Mouse (Mus musculus) yolk sac, embryonic 10.5 days (tissue): ENCODE data around the gene Mrpl55.

Source experiments
- DNase-seq: peaks from one replicate; pipeline ENCODE4 v3.0.0-alpha.2; 2017; ENCODE audit warnings: low spot score

Gene Mrpl55

DNA sequence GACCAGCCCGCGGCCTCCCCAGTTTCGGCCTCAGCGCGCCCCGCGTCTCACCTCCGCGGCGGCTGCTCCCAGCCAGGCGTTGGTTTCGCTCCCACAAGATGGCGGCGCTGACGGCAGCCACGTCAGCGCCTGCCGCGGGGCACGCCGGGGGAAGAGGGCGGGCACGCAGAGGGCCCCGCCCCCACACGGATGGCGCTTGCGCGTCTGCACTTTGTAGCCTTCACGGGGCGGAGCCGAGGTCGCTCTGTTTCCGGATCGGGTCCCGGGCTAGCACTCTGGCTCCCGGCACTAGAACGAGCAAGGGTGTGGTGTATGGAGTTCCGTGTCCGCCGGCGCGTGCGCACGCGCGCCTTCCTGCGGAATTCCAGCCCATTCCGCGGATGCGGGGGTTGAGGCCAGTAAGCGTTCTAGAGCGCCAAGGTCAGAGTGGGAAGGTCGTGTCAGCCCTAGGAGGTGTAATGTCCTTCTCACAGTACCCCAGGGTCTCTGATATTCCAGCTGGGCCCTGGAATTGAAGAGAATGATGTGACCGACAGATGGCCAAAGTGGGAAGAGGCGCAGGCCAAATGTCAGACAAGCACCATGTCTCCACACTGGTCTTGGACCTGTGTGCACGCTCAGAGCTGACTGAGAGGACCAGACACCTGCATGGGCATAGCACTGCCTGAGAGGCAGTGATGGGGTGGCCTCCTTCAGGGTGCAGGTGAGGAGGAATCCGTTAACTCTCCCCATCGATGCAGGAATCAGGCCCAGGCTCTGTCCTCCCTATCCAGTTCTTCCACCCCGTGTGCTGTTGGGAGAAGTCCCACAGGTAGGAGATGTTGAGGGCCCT lies 26.1 kb downstream of the Mrpl55 start, which contains the start of gene Arf1:
TSS of gene Arf1 (minus strand) at position 149 of the 832 bp plus-strand sequence.
- peak; percentile 97 for DNase-seq

GRCm38 (mm10) chr11:59230144-59230760 lies 28.0 kb downstream of the Mrpl55 start:
- peak; percentile 70 for DNase-seq

DNA sequence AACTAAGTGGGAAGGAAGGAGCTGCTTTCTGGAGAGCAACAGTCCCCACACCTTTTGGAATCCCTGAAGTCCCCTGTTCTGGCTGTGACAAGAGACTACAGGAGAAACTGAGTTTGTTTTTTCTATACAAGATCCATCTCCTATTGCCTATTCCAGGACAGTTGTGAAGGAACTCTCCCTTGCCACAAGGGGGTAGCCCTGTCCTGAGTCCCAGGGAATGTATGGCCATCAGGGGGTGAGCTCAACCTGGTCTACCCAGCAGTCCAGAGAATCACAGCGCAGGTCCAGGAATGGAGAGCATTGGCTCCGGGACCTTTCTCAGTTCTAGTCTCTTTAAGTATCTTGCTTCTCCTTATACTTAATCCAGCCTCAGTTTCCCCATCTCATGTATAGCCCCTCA lies 30.5 kb downstream of the Mrpl55 start:
- DNase-seq = no peak

DNA sequence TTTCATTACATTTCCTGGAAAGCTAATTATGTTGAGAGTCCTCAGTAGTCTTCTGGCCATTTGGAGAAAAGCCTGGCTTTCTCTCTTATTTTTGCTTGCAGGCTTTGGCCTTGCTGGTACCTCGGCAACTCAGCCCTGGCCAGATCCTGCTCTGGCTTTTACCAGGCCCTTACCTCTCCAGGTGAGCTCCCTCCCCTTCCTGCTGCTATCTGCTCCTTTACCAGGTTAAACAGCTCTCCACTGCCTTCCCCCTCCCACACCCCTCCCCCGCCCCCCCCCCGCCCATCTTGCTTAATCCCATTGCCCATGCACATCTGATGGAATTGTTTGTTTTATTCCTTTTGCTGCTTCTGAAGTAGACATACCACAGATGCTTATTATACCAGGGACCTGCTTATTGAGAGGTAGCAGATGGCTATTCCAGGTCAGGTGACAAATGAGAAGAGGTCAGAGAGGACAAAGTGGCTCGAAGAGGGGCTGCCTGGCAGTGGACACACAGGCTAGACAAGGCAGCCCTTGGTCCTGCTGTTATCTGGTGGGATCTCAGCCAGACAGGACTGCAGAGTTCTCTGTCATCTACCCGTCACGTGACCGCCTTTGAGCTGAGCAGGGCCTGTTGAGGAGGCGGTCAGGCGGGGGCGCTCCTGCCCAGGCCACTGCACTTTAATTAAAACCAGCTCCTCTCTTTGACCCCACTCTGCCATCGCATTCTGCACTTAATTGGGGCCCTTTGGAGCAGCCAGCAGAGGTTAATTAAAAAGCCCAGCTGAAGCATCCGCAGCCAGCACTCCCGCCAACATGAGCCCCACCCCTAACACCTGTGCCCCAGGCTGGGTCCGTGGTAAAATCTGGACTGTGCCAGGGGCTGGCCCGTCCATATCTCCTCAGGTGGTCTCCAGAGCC lies 36.5 kb downstream of the Mrpl55 start:
- peak; percentile 56 for DNase-seq

DNA sequence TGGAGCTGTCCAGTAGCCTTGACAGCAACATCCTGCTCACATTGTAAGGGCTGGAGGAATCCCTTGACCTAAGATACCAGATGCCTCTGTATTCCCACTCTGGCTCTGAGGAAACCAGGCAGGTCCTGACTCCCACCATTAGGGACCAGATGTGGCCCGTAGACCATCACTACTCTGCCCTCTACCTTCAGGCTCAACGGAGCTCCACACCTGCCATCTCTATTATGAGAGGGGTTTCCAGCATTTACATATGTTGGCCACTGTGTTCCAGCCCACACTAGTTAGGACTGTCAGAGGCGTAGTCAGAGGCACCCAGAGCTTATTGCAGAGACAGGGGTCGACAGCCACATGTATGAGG lies 37.1 kb downstream of the Mrpl55 start:
- no peak for DNase-seq

- DNase-seq = no peak
These were observed 37.5 kb downstream of the Mrpl55 start for GRCm38 (mm10) chr11:59239796-59240195.

DNA sequence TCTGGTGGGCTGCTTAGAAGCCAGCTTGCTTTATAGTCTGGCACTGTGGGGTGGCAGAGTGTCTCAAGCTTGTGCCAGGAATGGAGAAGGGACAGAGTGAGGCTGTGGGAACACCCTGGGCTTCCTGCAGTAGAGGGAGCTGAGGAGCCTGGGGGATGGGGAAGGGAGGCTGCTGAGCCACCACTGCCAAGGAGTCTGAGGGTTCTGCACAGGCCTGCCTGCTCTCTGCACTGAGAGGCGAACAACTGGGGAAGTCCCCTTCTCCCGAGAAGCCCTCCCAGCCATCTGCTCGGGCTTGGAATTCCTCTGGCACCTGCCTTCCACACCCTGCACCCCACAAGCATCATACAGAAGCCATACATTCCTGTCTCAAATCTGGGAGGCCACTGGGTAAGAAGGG lies 39.6 kb downstream of the Mrpl55 start:
- DNase-seq = no peak

GRCm38 (mm10) chr11:59243856-59244255 lies 41.6 kb downstream of the Mrpl55 start:
- DNase-seq = no peak

DNA sequence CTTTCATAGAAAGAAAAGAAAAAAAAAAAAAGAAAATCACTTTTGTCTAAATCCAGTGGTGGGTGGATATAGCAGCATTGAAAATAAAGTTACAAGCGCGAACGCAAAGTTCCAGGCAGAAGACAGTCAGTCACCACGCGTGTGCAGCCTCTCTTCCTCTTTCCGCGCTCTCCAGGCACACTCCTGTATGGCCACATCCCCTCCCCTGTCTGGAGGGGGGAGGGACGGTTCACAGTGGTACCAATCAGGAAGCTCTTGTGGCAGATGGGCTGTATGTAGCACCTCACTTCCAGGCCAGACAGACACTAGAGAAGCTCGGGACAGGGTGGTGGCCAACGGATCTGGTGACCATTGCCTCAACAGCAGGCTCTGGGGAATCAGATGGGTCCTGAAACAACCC lies 45.8 kb downstream of the Mrpl55 start:
- DNase-seq = no peak
